Mouse (Mus musculus) lung, postnatal 25 days (tissue): ENCODE measurements around the gene Gpr174.
"Not testable (repeated sequence)": the region's sequence is repeated elsewhere in the genome, so short reads cannot be mapped to it uniquely, and the experiment has no call there.

Experiments used
- DNase-seq: peaks from one replicate; pipeline ENCODE4 v3.0.0; 2022; ENCODE audit warnings: low spot score

Gpr174 gene

DNA sequence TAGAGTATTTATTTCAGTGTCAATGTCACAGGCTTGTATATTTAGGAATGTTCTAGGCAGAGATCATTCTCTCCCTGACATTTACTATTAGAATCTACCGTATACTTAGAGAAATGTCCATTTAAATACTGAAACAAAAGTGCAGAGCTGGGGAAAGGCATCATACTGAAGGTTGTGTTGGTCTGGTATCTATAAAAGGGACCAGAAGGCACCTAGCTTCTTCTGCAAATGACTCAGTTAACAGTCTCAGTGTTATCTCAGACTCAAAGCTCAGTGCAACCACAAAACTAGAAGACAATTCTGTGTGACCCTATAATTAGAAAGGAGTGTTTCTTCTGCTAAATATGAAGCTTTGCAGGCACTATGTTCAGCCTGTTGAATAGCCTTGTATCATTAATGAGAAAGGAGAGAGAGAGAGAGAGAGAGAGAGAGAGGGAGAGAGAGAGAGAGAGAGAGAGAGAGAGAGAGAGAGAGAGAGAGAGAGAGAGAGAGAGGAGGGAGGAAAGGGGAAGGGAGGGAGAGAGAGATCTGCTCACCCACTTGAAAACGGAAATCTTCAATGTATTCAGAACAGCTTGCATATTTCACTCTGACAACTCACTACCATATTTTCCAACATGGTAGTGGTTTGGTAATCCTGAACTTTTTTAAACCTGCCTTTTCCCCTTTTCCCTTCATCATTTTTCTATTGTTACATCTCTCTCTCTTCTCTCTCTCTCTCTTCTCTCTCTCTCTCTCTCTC is at the start of gene Gpr174:
TSS of gene Gpr174 (plus strand) at position 393 of the 742 bp plus-strand sequence.
- DNase-seq = no peak

- no peak for DNase-seq
Measured at GRCm38 (mm10) chrX:107217577-107218090, 38.0 kb upstream of the Gpr174 start.

DNA sequence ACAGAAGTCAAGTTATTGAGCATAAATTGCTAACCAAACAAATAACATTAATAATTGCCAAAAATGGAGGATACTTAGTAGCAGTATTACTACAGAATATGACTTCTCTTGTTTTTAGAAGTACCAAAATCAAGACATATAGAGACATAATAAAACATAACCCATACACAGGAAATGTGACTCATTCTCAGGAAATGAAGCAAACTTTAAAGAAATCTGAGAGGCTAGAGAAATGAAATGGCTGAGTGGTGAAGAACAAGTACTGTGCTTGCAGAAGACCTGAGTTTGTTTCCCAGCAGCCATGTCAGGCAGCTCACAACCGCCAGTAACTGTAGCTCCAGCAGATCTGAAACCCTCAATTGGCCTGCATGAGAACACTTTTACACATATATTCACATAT is 30.8 kb upstream of the Gpr174 start:
- no peak for DNase-seq

- DNase-seq = no peak
Measured at GRCm38 (mm10) chrX:107231214-107231613, 24.5 kb upstream of the Gpr174 start.

DNA sequence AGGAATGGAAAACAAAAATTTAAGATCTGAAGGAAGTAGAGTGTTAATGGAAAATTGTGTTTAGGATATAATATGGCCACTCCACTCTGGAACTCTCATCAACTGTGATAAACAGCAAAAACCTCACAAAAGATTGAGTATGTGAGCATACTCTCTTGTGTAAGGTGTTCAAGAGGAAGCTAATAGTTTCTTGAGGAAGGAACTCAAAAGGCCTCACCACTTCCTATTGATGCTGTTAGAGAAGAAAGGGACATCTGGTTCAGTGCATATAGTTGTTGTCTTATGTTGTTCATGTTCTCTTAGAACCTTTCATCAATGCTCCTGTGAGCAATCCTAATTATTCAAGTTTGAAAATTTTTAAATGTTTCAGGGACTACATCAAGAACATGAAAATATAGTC is 21.0 kb upstream of the Gpr174 start:
- no peak for DNase-seq

DNA sequence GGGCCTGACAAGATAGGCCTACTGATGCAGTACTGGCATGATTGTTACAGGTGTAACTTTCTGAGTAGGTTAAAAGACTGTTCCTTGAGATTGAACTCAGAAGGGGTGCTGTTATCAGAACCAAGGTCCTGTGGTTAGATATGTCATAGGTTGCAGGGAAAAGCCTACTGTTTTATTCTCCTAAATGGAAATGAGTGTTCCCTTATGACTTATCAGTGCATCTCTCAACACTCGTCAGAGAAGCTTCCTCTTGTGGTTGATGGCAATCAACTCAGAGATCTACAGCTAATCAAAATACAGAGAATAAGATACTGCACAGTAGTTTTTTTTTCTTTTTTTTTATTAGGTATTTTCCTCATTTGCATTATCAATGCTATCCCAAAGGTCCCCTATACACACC is 19.2 kb upstream of the Gpr174 start:
- DNase-seq = no peak

DNA sequence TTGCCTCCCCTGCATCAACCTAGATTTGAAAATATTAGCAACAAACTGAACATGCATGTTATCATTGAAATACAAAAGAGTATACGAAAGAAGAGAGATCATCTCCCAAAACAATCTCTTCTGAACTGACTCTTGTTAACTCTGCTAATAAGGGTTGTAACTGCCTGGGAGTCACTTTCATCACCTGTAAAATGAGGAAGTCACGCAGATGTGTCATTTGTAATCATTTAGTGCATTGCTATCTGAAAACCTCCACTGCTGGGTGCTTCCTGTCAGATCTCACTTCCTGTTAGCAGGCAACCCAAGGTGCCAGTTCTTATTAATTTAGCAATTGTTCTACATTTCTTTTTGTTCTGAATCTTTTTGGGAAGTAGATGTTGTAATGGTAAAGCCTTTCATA is 5.3 kb upstream of the Gpr174 start:
- DNase-seq = peak; percentile 34

- no peak for DNase-seq
Measured at GRCm38 (mm10) chrX:107264619-107265018, 8.9 kb downstream of the Gpr174 start.

- no peak for DNase-seq
Measured at GRCm38 (mm10) chrX:107277606-107278005, 21.9 kb downstream of the Gpr174 start.

GRCm38 (mm10) chrX:107284211-107284610 is 28.5 kb downstream of the Gpr174 start:
- no peak for DNase-seq

- DNase-seq = not testable (repeated sequence)
Measured at GRCm38 (mm10) chrX:107297861-107298260, 42.2 kb downstream of the Gpr174 start.

- DNase-seq = no peak
Measured at GRCm38 (mm10) chrX:107298761-107299160, 43.1 kb downstream of the Gpr174 start.

DNA sequence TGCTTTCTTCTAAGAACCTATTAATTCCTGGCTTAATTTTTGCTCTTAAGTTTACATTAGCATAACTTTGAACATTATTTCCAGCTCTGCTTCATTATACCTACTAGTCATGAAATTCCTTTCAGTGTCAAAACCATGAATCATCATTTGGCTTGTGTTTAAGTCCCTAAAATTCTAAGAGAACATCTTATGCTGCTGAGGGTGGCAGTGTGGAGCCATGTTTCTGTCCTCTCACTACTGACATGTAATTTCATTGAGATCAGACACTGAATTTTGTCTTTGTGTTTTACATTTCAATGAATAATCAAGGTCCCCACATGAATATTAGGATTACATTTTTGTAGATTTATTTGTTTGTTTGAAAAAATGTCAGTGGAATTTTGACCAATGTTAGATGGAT is 50.8 kb downstream of the Gpr174 start:
- no peak for DNase-seq

GRCm38 (mm10) chrX:107312533-107312932 is 56.9 kb downstream of the Gpr174 start:
- DNase-seq = no peak

GRCm38 (mm10) chrX:107325697-107326381 is 70.2 kb downstream of the Gpr174 start:
- DNase-seq = peak; percentile 17

GRCm38 (mm10) chrX:107329849-107330248 is 74.2 kb downstream of the Gpr174 start:
- DNase-seq = peak; percentile 14

GRCm38 (mm10) chrX:107336609-107337008 is 80.9 kb downstream of the Gpr174 start:
- no peak for DNase-seq

GRCm38 (mm10) chrX:107341980-107342379 is 86.3 kb downstream of the Gpr174 start:
- DNase-seq = peak; percentile 2
